Comparison of ENCODE assay signal across 26 mouse cellular contexts in genomic region chr7:13015217-13015616, GRCm38 (mm10). TPM values are rescaled to one million over a fixed set of nuclear protein-coding genes. Genes with fewer than 3 reads are reported as not detected.
DNase-seq lines count a peak whose midpoint lies in the region; ATAC-seq and TF ChIP-seq lines count a peak whose summit lies in the region.
"Had no signal": no experiment of that assay in that cellular context is flagged by ENCODE, and none has a peak within 500 bp of the region (broad histone marks: within the 10 kb centered on the region; RNA-seq: fewer than 3 reads in every experiment).

No protein-coding gene starts in this region.

- peaks cover 5% of the 10 kb centered on the region; the same call in 1 of the 2 replicates for H3K4me1 ChIP-seq in midbrain, embryonic 11.5 days (ENCODE audit: control insufficient read depth, insufficient read depth, low read length)
- H3K4me1 ChIP-seq in midbrain, embryonic 13.5 days (replicated peaks): peaks cover 5% of the 10 kb centered on the region
- peaks cover 14 to 20% of the 10 kb centered on the region in 2 experiments; a peak in 3 of 4 replicates for H3K4me1 ChIP-seq in ES-E14 (ENCODE audit: control insufficient read depth in 2 of 2, insufficient read depth in 2 of 2, low read length in 2 of 2, poor library complexity in 1 of 2)
- peaks cover 5% of the 10 kb centered on the region for H3K4me1 ChIP-seq in forebrain, embryonic 11.5 days (replicated peaks; ENCODE audit: control insufficient read depth, insufficient read depth, low read length)

- H3K27ac ChIP-seq in midbrain, embryonic 11.5 days (ENCODE audit: low read depth, low read length): no peak overlapping the region
- no peak overlapping the region for H3K27ac ChIP-seq in midbrain, embryonic 13.5 days
- peak overlapping the region; percentile 97; the same call in 1 of the 2 replicates for H3K27ac ChIP-seq in ES-E14 (ENCODE audit: insufficient read depth, low read depth, low read length, poor library complexity, severe bottlenecking)
- H3K27ac ChIP-seq in forebrain, embryonic 11.5 days (ENCODE audit: low read depth, low read length): no peak overlapping the region
- H3K27ac ChIP-seq: embryonic facial prominence, embryonic 13.5 days; embryonic facial prominence, embryonic 15.5 days; forebrain, embryonic 10.5 days; forebrain, embryonic 13.5 days; forebrain, embryonic 15.5 days had no signal

- no peak overlapping the region for H3K4me2 ChIP-seq in midbrain, embryonic 11.5 days
- no peak overlapping the region for H3K4me2 ChIP-seq in midbrain, embryonic 13.5 days (replicated peaks)
- no peak overlapping the region for H3K4me2 ChIP-seq in forebrain, embryonic 11.5 days (ENCODE audit: low read depth, low read length, severe bottlenecking)
- H3K4me2 ChIP-seq: embryonic facial prominence, embryonic 13.5 days; embryonic facial prominence, embryonic 15.5 days; forebrain, embryonic 13.5 days; forebrain, embryonic 15.5 days had no signal

- no peaks in the 10 kb centered on the region for H3K27me3 ChIP-seq in midbrain, embryonic 11.5 days (ENCODE audit: control insufficient read depth, insufficient read depth, low read length)
- no peaks in the 10 kb centered on the region for H3K27me3 ChIP-seq in midbrain, embryonic 13.5 days
- H3K27me3 ChIP-seq in forebrain, embryonic 11.5 days (ENCODE audit: control insufficient read depth, insufficient read depth, low read length): no peaks in the 10 kb centered on the region
- H3K27me3 ChIP-seq: embryonic facial prominence, embryonic 13.5 days; embryonic facial prominence, embryonic 15.5 days; forebrain, embryonic 13.5 days; forebrain, embryonic 15.5 days; Patski had no signal

- no peak overlapping the region for H3K9ac ChIP-seq in midbrain, embryonic 11.5 days (ENCODE audit: low read length)
- H3K9ac ChIP-seq in midbrain, embryonic 13.5 days (replicated peaks): no peak overlapping the region
- H3K9ac ChIP-seq in ES-E14 (ENCODE audit: insufficient read depth, low read depth, low read length, poor library complexity, severe bottlenecking): peak overlapping the region; percentile 45; the same call in 1 of the 2 replicates
- no peak overlapping the region for H3K9ac ChIP-seq in forebrain, embryonic 11.5 days (ENCODE audit: low read length)
- H3K9ac ChIP-seq: embryonic facial prominence, embryonic 13.5 days; embryonic facial prominence, embryonic 15.5 days; forebrain, embryonic 13.5 days; forebrain, embryonic 15.5 days; forebrain, postnatal 0 days had no signal

- in situ Hi-C loops in ES-E14 (cut with MboI; ENCODE audit: low sequenced_read_pairs in 2 of 2, unreplicated experiment in 2 of 2): no loop called here

- WGBS in midbrain, embryonic 11.5 days: 84% methylated on average over 1 of the region's 1 CpGs
- WGBS in midbrain, embryonic 13.5 days: 89% methylated on average over 1 of the region's 1 CpGs
- 80% methylated on average over 1 of the region's 1 CpGs for WGBS in forebrain, embryonic 11.5 days

- H3K36me3 ChIP-seq in midbrain, embryonic 11.5 days (ENCODE audit: control insufficient read depth, insufficient read depth, low read length): no peaks in the 10 kb centered on the region
- no peaks in the 10 kb centered on the region for H3K36me3 ChIP-seq in midbrain, embryonic 13.5 days
- H3K36me3 ChIP-seq in ES-E14 (ENCODE audit: control insufficient read depth, insufficient read depth, low read length, poor library complexity, severe bottlenecking): no peaks in the 10 kb centered on the region
- no peaks in the 10 kb centered on the region for H3K36me3 ChIP-seq in forebrain, embryonic 11.5 days (ENCODE audit: control insufficient read depth, insufficient read depth, low read length)
- H3K36me3 ChIP-seq: embryonic facial prominence, embryonic 13.5 days; embryonic facial prominence, embryonic 15.5 days; forebrain, embryonic 10.5 days; forebrain, embryonic 15.5 days had no signal

- no peaks in the 10 kb centered on the region for H3K9me3 ChIP-seq in midbrain, embryonic 11.5 days (ENCODE audit: control insufficient read depth, low read length)
- no peaks in the 10 kb centered on the region for H3K9me3 ChIP-seq in midbrain, embryonic 13.5 days
- no peaks in the 10 kb centered on the region for H3K9me3 ChIP-seq in ES-E14 (ENCODE audit: control insufficient read depth, insufficient read depth, low read depth, low read length)
- no peaks in the 10 kb centered on the region for H3K9me3 ChIP-seq in forebrain, embryonic 11.5 days (ENCODE audit: control insufficient read depth, low read length)
- H3K9me3 ChIP-seq: embryonic facial prominence, embryonic 13.5 days; embryonic facial prominence, embryonic 15.5 days; forebrain, embryonic 10.5 days; forebrain, embryonic 13.5 days; forebrain, embryonic 15.5 days had no signal

- ATAC-seq in midbrain, embryonic 11.5 days (ENCODE audit: low FRiP score): no peak
- ATAC-seq in midbrain, embryonic 13.5 days: no peak
- no peak for ATAC-seq in forebrain, embryonic 11.5 days (replicated peaks; ENCODE audit: low FRiP score)
- ATAC-seq: forebrain, embryonic 13.5 days; forebrain, embryonic 15.5 days; Patski had no signal

- no peak overlapping the region for H3K4me3 ChIP-seq in midbrain, embryonic 11.5 days (ENCODE audit: low read depth, low read length)
- H3K4me3 ChIP-seq in midbrain, embryonic 13.5 days (replicated peaks): no peak overlapping the region
- H3K4me3 ChIP-seq in ES-E14 (ENCODE audit: insufficient read depth in 1 of 2, low read depth in 1 of 2, low read length in 2 of 2, poor library complexity in 1 of 2, severe bottlenecking in 1 of 2): no peak overlapping the region
- no peak overlapping the region for H3K4me3 ChIP-seq in forebrain, embryonic 11.5 days (ENCODE audit: low read depth, low read length)
- H3K4me3 ChIP-seq: embryonic facial prominence, embryonic 13.5 days; embryonic facial prominence, embryonic 15.5 days; erythroblast, embryonic 14.5 days; forebrain, embryonic 10.5 days; forebrain, embryonic 13.5 days; forebrain, embryonic 15.5 days had no signal

- DNase-seq in midbrain, embryonic 11.5 days (ENCODE audit: low spot score, missing footprints): peak; percentile 59
- DNase-seq in ES-E14 (ENCODE audit: low read depth, low spot score) (no peak), ZHBTc4 (ENCODE audit: low read depth, low spot score) (peak; percentile 22)
- DNase-seq in urinary bladder, postnatal 25 days (ENCODE audit: low spot score): no peak
- DNase-seq in forebrain, embryonic 11.5 days (ENCODE audit: low spot score): no peak
- DNase-seq: adrenal gland, adult 2 months; adrenal gland, postnatal 10 days; adrenal gland, postnatal 25 days; cerebellum, adult 11 months; cerebellum, adult 18-20 months; cerebellum, adult 8-10 months; cerebellum, adult 9-11 months; cerebellum, postnatal 14 days; cerebellum, postnatal 36 days; embryo, embryonic 11 days; forebrain, postnatal 0 days had no signal

TF ChIP-seq in ES-E14, 5 proteins besides CTCF, POLR2A, EP300 and RAD21:
- TF ChIP-seq ZC3H11A (IDR thresholded peaks at IDR 0.05; ENCODE audit: borderline replicate concordance, low read depth, low read length): no peak
- peak; percentile 92 for TF ChIP-seq ZNF384 (IDR thresholded peaks at IDR 0.05; ENCODE audit: low read depth, low read length)

RNA-seq across cellular contexts. Expression of gene Zbtb45, which starts 5.4 kb away (rescaled TPM):
- polyA plus RNA-seq in midbrain, embryonic 11.5 days (2014; fragmentation: Nextera tagmentation; extraction: Ambion mirVana): 25.7 and 32.8 TPM in 2 replicates
- polyA plus RNA-seq in midbrain, embryonic 13.5 days (2015; fragmentation: Nextera tagmentation; extraction: Ambion mirVana): 37.3 and 41.2 TPM in 2 replicates
- total RNA-seq in ES-E14 (2012; rRNA removed): 23.7 and 26.7 TPM in 2 replicates
- 31.9 and 37.3 TPM in 2 replicates for polyA plus RNA-seq in forebrain, embryonic 11.5 days (2014; fragmentation: Nextera tagmentation; extraction: Ambion mirVana)

RNA-seq across cellular contexts. Expression of gene Trim28, which starts 16.3 kb away (rescaled TPM):
- polyA plus RNA-seq in midbrain, embryonic 11.5 days (2014; fragmentation: Nextera tagmentation; extraction: Ambion mirVana): 399 and 443 TPM in 2 replicates
- polyA plus RNA-seq in midbrain, embryonic 13.5 days (2015; fragmentation: Nextera tagmentation; extraction: Ambion mirVana): 240 and 273 TPM in 2 replicates
- total RNA-seq in ES-E14 (2012; rRNA removed): 2,698 and 2,854 TPM in 2 replicates
- polyA plus RNA-seq in forebrain, embryonic 11.5 days (2014; fragmentation: Nextera tagmentation; extraction: Ambion mirVana): 507 and 586 TPM in 2 replicates

RNA-seq across cellular contexts. Expression of gene Slc27a5, which starts 17.2 kb away (rescaled TPM):
- not detected in 2 replicates for polyA plus RNA-seq in midbrain, embryonic 11.5 days (2014; fragmentation: Nextera tagmentation; extraction: Ambion mirVana)
- polyA plus RNA-seq in midbrain, embryonic 13.5 days (2015; fragmentation: Nextera tagmentation; extraction: Ambion mirVana): 0.11 and 0.23 TPM in 2 replicates
- total RNA-seq in ES-E14 (2012; rRNA removed): 0.45 and 0.69 TPM in 2 replicates
- 0.13 TPM in 1 of 2 replicates, not detected in the other for polyA plus RNA-seq in forebrain, embryonic 11.5 days (2014; fragmentation: Nextera tagmentation; extraction: Ambion mirVana)
- total RNA-seq: adrenal gland, postnatal 25 days; common myeloid progenitor, adult 5-6 weeks had no signal
- polyA plus RNA-seq: embryonic facial prominence, embryonic 11.5 days; erythroblast, embryonic 14.5 days; forebrain, embryonic 10.5 days had no signal

RNA-seq across cellular contexts. Expression of gene Chmp2a, which starts 19.4 kb away (rescaled TPM):
- polyA plus RNA-seq in midbrain, embryonic 11.5 days (2014; fragmentation: Nextera tagmentation; extraction: Ambion mirVana): 133 and 140 TPM in 2 replicates
- 181 and 186 TPM in 2 replicates for polyA plus RNA-seq in midbrain, embryonic 13.5 days (2015; fragmentation: Nextera tagmentation; extraction: Ambion mirVana)
- total RNA-seq in ES-E14 (2012; rRNA removed): 103 and 143 TPM in 2 replicates
- polyA plus RNA-seq in forebrain, embryonic 11.5 days (2014; fragmentation: Nextera tagmentation; extraction: Ambion mirVana): 114 and 127 TPM in 2 replicates

RNA-seq across cellular contexts. Expression of gene Ube2m, which starts 22.9 kb away (rescaled TPM):
- 152 and 166 TPM in 2 replicates for polyA plus RNA-seq in midbrain, embryonic 11.5 days (2014; fragmentation: Nextera tagmentation; extraction: Ambion mirVana)
- 63.1 and 91.6 TPM in 2 replicates for polyA plus RNA-seq in midbrain, embryonic 13.5 days (2015; fragmentation: Nextera tagmentation; extraction: Ambion mirVana)
- 73.8 and 92.8 TPM in 2 replicates for total RNA-seq in ES-E14 (2012; rRNA removed)
- 165 and 183 TPM in 2 replicates for polyA plus RNA-seq in forebrain, embryonic 11.5 days (2014; fragmentation: Nextera tagmentation; extraction: Ambion mirVana)

Comparison
In these comparisons a context has a peak if more than half of its experiments do, and no peak if none do; other contexts are left out.
1. DNase-seq: peak in midbrain, embryonic 11.5 days (single experiment) and ZHBTc4 (single experiment); none in ES-E14 (single experiment), urinary bladder, postnatal 25 days (single experiment) and forebrain, embryonic 11.5 days (single experiment).